Mouse (Mus musculus) MEL (cell line): ENCODE results near the gene Apbb1. TPM values are rescaled to one million over a fixed set of nuclear protein-coding genes. Genes with fewer than 3 reads are reported as not detected.

Source experiments
- DNase-seq: peaks from one replicate; pipeline ENCODE4 v3.0.0; 2011; ENCODE audit warnings: low read depth, low spot score
- H3K27ac ChIP-seq: 2 replicates; pipeline ENCODE4 v1.5.1; 2012; ENCODE audit warnings: low read depth, mild to moderate bottlenecking, control low read depth, low read length, moderate library complexity; ENCODE audit not compliant: control insufficient read depth
- H3K27me3 ChIP-seq, 2 experiments: fragments of 150-350 bp in 1 of 2; sonication (generic) in 1 of 2; 2 replicates each; pipeline ENCODE4 v1.6.1; 2012; ENCODE audit warnings: low read length in 2 of 2, mild to moderate bottlenecking in 2 of 2, improper control_type of control experiment in 1 of 2, moderate library complexity in 1 of 2; ENCODE audit not compliant: insufficient read depth in 2 of 2, control insufficient read depth in 1 of 2
- H3K36me3 ChIP-seq, 2 experiments: 2 replicates each; pipeline ENCODE4 v1.6.1; 2012 to 2014; ENCODE audit warnings: low read length in 2 of 2, improper control_type of control experiment in 1 of 2, inconsistent platforms in 1 of 2, mild to moderate bottlenecking in 1 of 2; ENCODE audit not compliant: insufficient read depth in 2 of 2, control insufficient read depth in 1 of 2
- H3K4me1 ChIP-seq, 2 experiments: fragments of 150-350 bp in 1 of 2; sonication (generic) in 1 of 2; 2 replicates each; pipeline ENCODE4 v1.6.1; 2012; ENCODE audit warnings: low read length in 2 of 2, improper control_type of control experiment in 1 of 2, mild to moderate bottlenecking in 1 of 2; ENCODE audit not compliant: insufficient read depth in 2 of 2, control insufficient read depth in 1 of 2
- H3K4me3 ChIP-seq, 2 experiments: fragments of 150-350 bp in 1 of 2; sonication (generic) in 1 of 2; 2 replicates each; pipeline ENCODE4 v1.5.1; 2012; ENCODE audit warnings: low read depth in 2 of 2, low read length in 2 of 2, mild to moderate bottlenecking in 2 of 2, moderate library complexity in 2 of 2, control low read depth in 1 of 2, improper control_type of control experiment in 1 of 2; ENCODE audit not compliant: control insufficient read depth in 1 of 2, insufficient read depth in 1 of 2
- H3K79me2 ChIP-seq: 2 replicates; pipeline ENCODE4 v1.6.1; 2012; ENCODE audit warnings: mild to moderate bottlenecking, low read length, moderate library complexity; ENCODE audit not compliant: control insufficient read depth, poor library complexity, insufficient read depth
- H3K9ac ChIP-seq: 2 replicates; pipeline ENCODE4 v1.6.1; 2012; ENCODE audit warnings: low read depth, mild to moderate bottlenecking, control low read depth, low read length, moderate library complexity; ENCODE audit not compliant: control insufficient read depth, poor library complexity, severe bottlenecking
- H3K9me3 ChIP-seq: fragments of 150-350 bp; sonication (generic); replicated peaks from 2 replicates; pipeline ENCODE4 v1.6.1; 2012; ENCODE audit warnings: mild to moderate bottlenecking, low read length, improper control_type of control experiment, moderate library complexity; ENCODE audit not compliant: insufficient read depth
- CHD1 ChIP-seq: IDR thresholded peaks from 2 replicates; pipeline ENCODE4 v1.6.1; 2012; ENCODE audit warnings: low read depth, mild to moderate bottlenecking, inconsistent platforms, low read length, improper control_type of control experiment
- CHD2 ChIP-seq: IDR thresholded peaks from 2 replicates; pipeline ENCODE4 v1.6.1; 2011; ENCODE audit warnings: low read length, improper control_type of control experiment
- CTCF ChIP-seq, 3 experiments: IDR thresholded peaks in 2 of 3; conservative IDR thresholded peaks in 1 of 3; 2 replicates each; pipeline ENCODE4 v1.5.1; 2011 to 2012; ENCODE audit warnings: low read length in 3 of 3, low read depth in 2 of 3, mild to moderate bottlenecking in 2 of 3, improper control_type of control experiment in 1 of 3, inconsistent platforms in 1 of 3, mixed read lengths in 1 of 3, moderate library complexity in 1 of 3; ENCODE audit not compliant: control insufficient read depth in 1 of 3, insufficient read depth in 1 of 3, poor library complexity in 1 of 3, severe bottlenecking in 1 of 3
- GABPA ChIP-seq: IDR thresholded peaks from 2 replicates; pipeline ENCODE4 v1.6.1; 2012; ENCODE audit warnings: low read depth, mild to moderate bottlenecking, inconsistent platforms, low read length, improper control_type of control experiment, moderate library complexity
- HCFC1 ChIP-seq: IDR thresholded peaks from 2 replicates; pipeline ENCODE4 v1.6.1; 2012; ENCODE audit warnings: low read depth, mild to moderate bottlenecking, inconsistent platforms, low read length, improper control_type of control experiment, moderate library complexity
- JUND ChIP-seq: IDR thresholded peaks from 2 replicates; pipeline ENCODE4 v1.6.1; 2011; ENCODE audit warnings: low read depth, mild to moderate bottlenecking, improper control_type of control experiment, low read length
- MEF2A ChIP-seq: IDR thresholded peaks from 2 replicates; pipeline ENCODE4 v1.6.1; 2014; ENCODE audit warnings: low read depth, mild to moderate bottlenecking, inconsistent platforms, low read length, improper control_type of control experiment; ENCODE audit not compliant: poor library complexity, insufficient replicate concordance, severe bottlenecking; ENCODE audit errors: extremely low read depth
- MYC ChIP-seq: IDR thresholded peaks from 2 replicates; pipeline ENCODE4 v1.6.1; 2011; ENCODE audit warnings: low read depth, mild to moderate bottlenecking, low read length, improper control_type of control experiment, moderate library complexity
- NELFE ChIP-seq: IDR thresholded peaks from 2 replicates; pipeline ENCODE4 v1.6.1; 2011; ENCODE audit warnings: low read depth, low read length, improper control_type of control experiment
- NRF1 ChIP-seq: IDR thresholded peaks from 2 replicates; pipeline ENCODE4 v1.6.1; 2014; ENCODE audit warnings: low read depth, mild to moderate bottlenecking, inconsistent platforms, low read length, improper control_type of control experiment, moderate library complexity; ENCODE audit not compliant: poor library complexity, insufficient read depth, severe bottlenecking
- POLR2AphosphoS5 ChIP-seq: IDR thresholded peaks from 2 replicates; pipeline ENCODE4 v1.6.1; 2012; ENCODE audit warnings: low read depth, borderline replicate concordance, mild to moderate bottlenecking, inconsistent platforms, low read length, moderate library complexity, mixed read lengths
- RCOR1 ChIP-seq: IDR thresholded peaks from 2 replicates; pipeline ENCODE4 v1.6.1; 2012; ENCODE audit warnings: low read depth, mild to moderate bottlenecking, inconsistent platforms, low read length, improper control_type of control experiment
- SIN3A ChIP-seq: IDR thresholded peaks from 2 replicates; pipeline ENCODE4 v1.6.1; 2012; ENCODE audit warnings: low read length, improper control_type of control experiment, inconsistent platforms
- TAL1 ChIP-seq: IDR thresholded peaks from 2 replicates; pipeline ENCODE4 v1.6.1; 2012; ENCODE audit warnings: mild to moderate bottlenecking, inconsistent platforms, low read length, moderate library complexity, mixed read lengths
- TCF12 ChIP-seq: IDR thresholded peaks from 2 replicates; pipeline ENCODE4 v1.6.1; 2014; ENCODE audit warnings: low read depth, mild to moderate bottlenecking, inconsistent platforms, low read length, improper control_type of control experiment, moderate library complexity
- USF1 ChIP-seq: IDR thresholded peaks from 2 replicates; pipeline ENCODE4 v1.6.1; 2014; ENCODE audit warnings: low read depth, mild to moderate bottlenecking, inconsistent platforms, low read length, improper control_type of control experiment, moderate library complexity
- ZC3H11A ChIP-seq: IDR thresholded peaks from 2 replicates; pipeline ENCODE4 v1.6.1; 2012; ENCODE audit warnings: low read depth, mild to moderate bottlenecking, inconsistent platforms, low read length, improper control_type of control experiment
- ZMIZ1 ChIP-seq: IDR thresholded peaks from 2 replicates; pipeline ENCODE4 v1.6.1; 2012; ENCODE audit warnings: low read depth, mild to moderate bottlenecking, inconsistent platforms, low read length, improper control_type of control experiment, moderate library complexity
- ZNF384 ChIP-seq: IDR thresholded peaks from 2 replicates; pipeline ENCODE4 v1.6.1; 2012; ENCODE audit warnings: low read depth, mild to moderate bottlenecking, inconsistent platforms, low read length, improper control_type of control experiment
- polyA plus RNA-seq, 2 experiments: library from polyadenylated mRNA; stranded (reverse) in 1 of 2; unstranded in 1 of 2; fragments of >175 nt in 1 of 2; fragments of >200 nt in 1 of 2; gene quantifications; 2 replicates each; pipeline versions ENCODE4 v1.2.1 to v1.2.4; 2012; ENCODE audit warnings: low replicate concordance in 2 of 2, low read depth in 1 of 2; ENCODE audit not compliant: insufficient read length in 2 of 2, insufficient read depth in 1 of 2, missing spikeins in 1 of 2
- total RNA-seq: library from RNA; depleted of rRNA; stranded (reverse); fragments of 300-350 nt; gene quantifications from 2 replicates; pipeline ENCODE4 v1.2.3, GENCODE M21; 2012; rRNA removed

Gene Apbb1
- not detected in 2 replicates for total RNA-seq
- polyA plus RNA-seq = under 1 TPM in 1 of 2 experiments, not detected in 1; 0.13 TPM

- Histone ChIP-seq H3K27me3 (no peaks in the 10 kb centered on the region; a peak in 1 of 4 replicates), H3K9ac (no peak within 1 kb of the TSS), H3K4me3 (no peak within 1 kb of the TSS), H3K27ac (no peak within 1 kb of the TSS), H3K4me1 (no peaks in the 10 kb centered on the region), H3K36me3 (no peaks in the 10 kb centered on the region), H3K79me2 (no peaks in the 10 kb centered on the region), H3K9me3 (no peaks in the 10 kb centered on the region)
- TF ChIP-seq MEF2A (no peak), ZMIZ1 (no peak), ZC3H11A (no peak), TAL1 (no peak), TCF12 (no peak), CHD2 (no peak), NRF1 (no peak), GABPA (no peak), MYC (no peak), CTCF (IDR thresholded peaks at IDR 0.05 in 2 of 3, conservative IDR thresholded peaks at IDR 0.05 in 1 of 3; ENCODE audit: control insufficient read depth in 1 of 3, insufficient read depth in 1 of 3, low read depth in 2 of 3, low read length in 3 of 3, poor library complexity in 1 of 3, severe bottlenecking in 1 of 3) (no peak), POLR2AphosphoS5 (no peak), USF1 (no peak), NELFE (no peak), ZNF384 (no peak), SIN3A (no peak), RCOR1 (no peak)
- DNase-seq = no peak
Measured at GRCm38 (mm10) chr7:105581094-105581703, at the start of gene Apbb1. TSS of gene Apbb1 (minus strand) at chr7:105581653.

- no peak for TF ChIP-seq MYC
- no peak for TF ChIP-seq JUND
- no peak for TF ChIP-seq ZMIZ1
- no peak for TF ChIP-seq CHD1
- no peak for TF ChIP-seq HCFC1
Measured at GRCm38 (mm10) chr7:105628633-105629032, 47.2 kb upstream of the Apbb1 start.

More at GRCm38 (mm10) chr7:105628633-105629032, 47.2 kb upstream of the Apbb1 start:
- Histone ChIP-seq H3K27ac (no peak overlapping the region), H3K79me2 (peaks cover under 1% of the 10 kb centered on the region; the same call in 1 of the 2 replicates), H3K27me3 (no peaks in the 10 kb centered on the region), H3K9ac (no peak overlapping the region), H3K9me3 (no peaks in the 10 kb centered on the region), H3K4me1 (peaks cover 0 to 3% of the 10 kb centered on the region in 2 experiments; a peak in 1 of 4 replicates), H3K36me3 (no peaks in the 10 kb centered on the region), H3K4me3 (no peak overlapping the region)
- no peak for DNase-seq
